Mouse (Mus musculus) liver, embryonic 13.5 days (tissue): ENCODE measurements around the gene Eaf1. TPM values are rescaled to one million over a fixed set of nuclear protein-coding genes. Genes with fewer than 3 reads are reported as not detected.

Experiments used
- ATAC-seq: fragments of 200-750 bp; cut with Nextera tagmentation; 2 replicates; pipeline ENCODE4 v1.8.0; 2017; ENCODE audit warnings: low read depth, mild to moderate bottlenecking, moderate number of reproducible peaks, moderate library complexity
- DNase-seq: peaks from one replicate; pipeline ENCODE4 v3.0.0; 2022
- H3K27ac ChIP-seq: fragments of 300-500 bp; sonication (generic); 2 replicates; pipeline ENCODE4 v1.5.1; 2015; ENCODE audit warnings: moderate library complexity, mild to moderate bottlenecking, inconsistent platforms
- H3K27me3 ChIP-seq: fragments of 300-500 bp; sonication (generic); 2 replicates; pipeline ENCODE4 v1.6.1; 2015; ENCODE audit warnings: mild to moderate bottlenecking, inconsistent platforms
- H3K36me3 ChIP-seq: fragments of 300-500 bp; sonication (generic); 2 replicates; pipeline ENCODE4 v1.6.1; 2015; ENCODE audit warnings: mild to moderate bottlenecking, inconsistent platforms
- H3K4me1 ChIP-seq: fragments of 300-500 bp; sonication (generic); replicated peaks from 2 replicates; pipeline ENCODE4 v1.6.1; 2015; ENCODE audit warnings: inconsistent platforms
- H3K4me2 ChIP-seq: fragments of 300-500 bp; sonication (generic); 2 replicates; pipeline ENCODE4 v1.6.1; 2015; ENCODE audit warnings: inconsistent platforms, mild to moderate bottlenecking, moderate library complexity
- H3K4me3 ChIP-seq: fragments of 300-500 bp; sonication (generic); replicated peaks from 2 replicates; pipeline ENCODE4 v1.5.1; 2015; ENCODE audit warnings: mild to moderate bottlenecking, inconsistent platforms
- H3K9ac ChIP-seq: fragments of 300-500 bp; sonication (generic); 2 replicates; pipeline ENCODE4 v1.6.1; 2015; ENCODE audit warnings: mild to moderate bottlenecking, inconsistent platforms
- H3K9me3 ChIP-seq: fragments of 300-500 bp; sonication (generic); replicated peaks from 2 replicates; pipeline ENCODE4 v1.6.1; 2016; ENCODE audit warnings: inconsistent platforms
- WGBS: fragments of 180-500 bp; shearing (Covaris S2); methylation state at CpG from one replicate; pipeline ENCODE4 v1.1.7; 2015; ENCODE audit not compliant: insufficient replicate concordance; 5-methylcytosine and 5-hydroxymethylcytosine counted together
- polyA plus RNA-seq: library from polyadenylated mRNA; unstranded; fragments of >200 nt; fragmentation: Nextera tagmentation; extraction: Ambion mirVana; gene quantifications from 2 replicates; pipeline ENCODE4 v1.2.1, GENCODE M21; 2015

The Eaf1 gene
- polyA plus RNA-seq, 1 experiment from 2014 or later, result 24.1 TPM

DNA sequence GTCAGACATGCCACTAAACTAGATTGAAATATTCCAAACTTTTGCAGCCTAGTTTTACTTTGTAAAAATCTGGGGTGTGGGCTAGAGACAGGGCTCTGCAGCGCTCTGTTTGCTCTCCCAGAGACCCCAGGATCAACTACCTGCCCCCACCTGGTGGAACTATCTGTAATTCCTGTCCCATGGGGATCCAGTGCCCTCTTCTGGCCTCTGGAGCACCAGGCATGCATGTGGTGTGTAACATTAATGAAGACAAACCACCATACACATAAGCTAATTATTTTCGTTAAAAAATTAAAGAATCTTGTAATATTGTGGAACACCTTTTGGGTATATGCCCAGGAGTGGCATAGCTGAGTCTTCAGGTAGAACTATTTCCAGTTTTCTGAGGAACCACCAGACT lies 20.9 kb upstream of the Eaf1 start:
- WGBS, result 64% methylated on average over 2 of the region's 2 CpGs
- DNase-seq (no peak), ATAC-seq (no peak)
- H3K27ac ChIP-seq, result no peak overlapping the region
- H3K9ac ChIP-seq, result no peak overlapping the region
- peaks cover 6% of the 10 kb centered on the region; the same call in 1 of the 2 replicates for H3K36me3 ChIP-seq
- H3K4me1 ChIP-seq, result no peaks in the 10 kb centered on the region
- H3K27me3 ChIP-seq, result no peaks in the 10 kb centered on the region
- no peak overlapping the region for H3K4me2 ChIP-seq
- H3K9me3 ChIP-seq, result no peaks in the 10 kb centered on the region
- H3K4me3 ChIP-seq, result no peak overlapping the region

DNA sequence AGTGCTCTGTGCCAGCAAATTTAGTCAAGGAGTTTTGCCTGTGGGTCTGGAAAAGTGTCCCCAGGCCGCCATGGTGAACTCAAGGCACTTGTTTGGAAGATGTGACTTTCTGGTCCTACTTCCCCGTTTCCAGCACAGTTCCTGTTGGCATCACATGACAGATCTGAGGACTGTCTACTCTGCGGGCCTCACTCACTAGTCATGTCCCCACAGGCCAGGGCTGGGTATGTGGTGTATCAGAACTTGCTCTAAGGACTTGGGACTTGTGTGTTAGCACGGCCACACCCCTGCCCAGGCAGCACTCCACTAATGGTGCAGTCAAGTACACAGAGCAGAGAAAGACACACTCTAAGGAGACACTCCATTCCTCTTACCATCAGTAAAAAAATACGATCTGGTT lies 11.8 kb upstream of the Eaf1 start:
- Histone ChIP-seq H3K27ac (no peak overlapping the region), H3K36me3 (peaks cover 96% of the 10 kb centered on the region), H3K4me3 (no peak overlapping the region), H3K27me3 (no peaks in the 10 kb centered on the region), H3K9me3 (no peaks in the 10 kb centered on the region), H3K9ac (no peak overlapping the region), H3K4me1 (no peaks in the 10 kb centered on the region), H3K4me2 (no peak overlapping the region)
- no peak for ATAC-seq
- no peak for DNase-seq
- WGBS, result 68% methylated on average over 5 of the region's 5 CpGs

DNA sequence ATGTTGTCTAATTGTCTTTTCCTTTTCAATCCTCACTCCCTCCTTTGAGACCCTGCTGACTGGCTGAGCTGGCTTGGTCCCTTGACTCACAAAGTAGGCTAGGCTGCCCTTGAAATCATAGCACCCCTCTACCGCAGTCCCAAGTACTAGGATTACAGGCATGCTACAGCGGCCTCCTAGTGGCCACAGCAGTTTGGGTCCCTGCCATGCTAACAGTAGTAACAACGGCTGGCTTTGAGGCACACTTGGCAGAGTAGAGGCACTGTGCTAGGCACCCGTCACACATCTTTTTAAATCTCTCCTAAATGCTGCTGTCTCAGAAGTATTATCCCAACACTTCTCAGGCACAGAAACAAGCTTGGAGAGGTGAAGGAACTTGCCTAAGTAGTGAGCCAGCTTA lies 7.7 kb upstream of the Eaf1 start:
- Histone ChIP-seq H3K27ac (no peak overlapping the region), H3K9ac (no peak overlapping the region), H3K9me3 (no peaks in the 10 kb centered on the region), H3K4me2 (no peak overlapping the region), H3K4me3 (no peak overlapping the region), H3K4me1 (no peaks in the 10 kb centered on the region), H3K27me3 (no peaks in the 10 kb centered on the region), H3K36me3 (peaks cover 90% of the 10 kb centered on the region)
- WGBS, result 84% methylated on average over 4 of the region's 4 CpGs
- ATAC-seq (no peak), DNase-seq (no peak)

DNA sequence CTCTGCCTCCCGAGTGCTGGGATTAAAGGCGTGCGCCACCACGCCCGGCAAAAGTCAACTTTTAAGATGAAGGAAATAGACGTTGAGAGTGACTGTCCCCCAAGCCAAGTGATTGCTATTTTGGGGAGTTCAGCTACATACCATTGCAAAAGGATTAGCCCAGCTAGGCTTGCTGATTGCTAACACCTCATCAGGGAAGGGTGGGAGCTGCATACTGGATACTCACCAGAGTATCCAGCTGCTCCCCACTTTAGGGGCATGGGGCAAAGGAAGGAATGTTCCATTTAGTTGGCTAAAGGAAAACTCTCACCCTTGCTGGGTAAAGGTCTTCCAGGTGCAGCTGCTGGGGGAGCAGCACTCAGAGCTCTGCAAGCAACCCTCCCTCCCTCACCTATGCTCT lies 6.1 kb upstream of the Eaf1 start:
- Histone ChIP-seq H3K4me3 (no peak overlapping the region), H3K27ac (no peak overlapping the region), H3K36me3 (peaks cover 88% of the 10 kb centered on the region), H3K4me1 (peaks cover 7% of the 10 kb centered on the region), H3K27me3 (no peaks in the 10 kb centered on the region), H3K9me3 (no peaks in the 10 kb centered on the region), H3K4me2 (no peak overlapping the region), H3K9ac (no peak overlapping the region)
- no peak for ATAC-seq
- 86% methylated on average over 6 of the region's 6 CpGs for WGBS
- no peak for DNase-seq

GRCm38 (mm10) chr14:31493901-31494300 lies 298 bp upstream of the Eaf1 start:
- H3K27ac ChIP-seq, result peak overlapping the region; percentile 89
- H3K27me3 ChIP-seq, result no peaks in the 10 kb centered on the region
- peaks cover 56% of the 10 kb centered on the region for H3K36me3 ChIP-seq
- H3K4me1 ChIP-seq, result peaks cover 51% of the 10 kb centered on the region
- peak overlapping the region; percentile 92 for H3K9ac ChIP-seq
- H3K9me3 ChIP-seq, result no peaks in the 10 kb centered on the region
- DNase-seq (no peak), ATAC-seq (no peak)
- H3K4me2 ChIP-seq, result peak overlapping the region; percentile 84
- 23% methylated on average over 9 of the region's 9 CpGs for WGBS
- H3K4me3 ChIP-seq, result peak overlapping the region; percentile 88

GRCm38 (mm10) chr14:31494975-31495455 lies 816 bp downstream of the Eaf1 start, which contains the start of gene Mettl6:
Gene Mettl6 (minus strand): TSS chr14:31495040.
- H3K9ac ChIP-seq, result peak within 1 kb of the TSS; percentile 92
- peak within 1 kb of the TSS; percentile 84 for H3K4me2 ChIP-seq
- no peaks in the 10 kb centered on the region for H3K27me3 ChIP-seq
- H3K4me3 ChIP-seq, result peak within 1 kb of the TSS; percentile 88
- under 1% methylated on average over 49 of the region's 49 CpGs for WGBS
- DNase-seq, result peak; percentile 87
- peak within 1 kb of the TSS; percentile 89 for H3K27ac ChIP-seq
- peaks cover 56% of the 10 kb centered on the region for H3K36me3 ChIP-seq
- no peaks in the 10 kb centered on the region for H3K9me3 ChIP-seq
- ATAC-seq, result peak; percentile 89
- peaks cover 51% of the 10 kb centered on the region for H3K4me1 ChIP-seq

DNA sequence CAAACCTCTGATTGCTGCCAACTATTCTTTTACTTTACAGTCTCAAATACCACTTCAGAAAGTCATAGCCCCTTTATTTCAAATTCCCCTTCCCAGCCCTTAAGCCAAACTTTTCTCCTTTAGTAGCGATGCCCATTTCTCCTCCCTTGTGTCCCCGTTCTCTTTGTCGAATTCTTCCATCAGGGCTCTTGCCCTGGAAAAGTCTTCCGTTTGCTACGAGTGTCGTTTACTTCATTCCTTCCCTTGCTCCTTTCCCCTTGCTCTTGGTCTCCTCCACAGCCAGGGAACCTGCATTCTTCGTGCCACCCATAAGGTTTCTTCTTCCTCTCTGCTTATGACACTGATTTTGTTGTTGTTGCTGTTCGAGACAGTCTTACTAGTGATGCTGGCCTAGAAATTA lies 1.3 kb downstream of the Eaf1 start:
- peaks cover 57% of the 10 kb centered on the region for H3K36me3 ChIP-seq
- no peaks in the 10 kb centered on the region for H3K27me3 ChIP-seq
- peak overlapping the region; percentile 88 for H3K4me3 ChIP-seq
- peak overlapping the region; percentile 92 for H3K9ac ChIP-seq
- whole genome bisulfite sequencing, result 1% methylated on average over 8 of the region's 8 CpGs
- H3K4me1 ChIP-seq, result peaks cover 51% of the 10 kb centered on the region
- no peak for ATAC-seq
- no peaks in the 10 kb centered on the region for H3K9me3 ChIP-seq
- peak overlapping the region; percentile 84 for H3K4me2 ChIP-seq
- no peak for DNase-seq
- H3K27ac ChIP-seq, result peak overlapping the region; percentile 89

DNA sequence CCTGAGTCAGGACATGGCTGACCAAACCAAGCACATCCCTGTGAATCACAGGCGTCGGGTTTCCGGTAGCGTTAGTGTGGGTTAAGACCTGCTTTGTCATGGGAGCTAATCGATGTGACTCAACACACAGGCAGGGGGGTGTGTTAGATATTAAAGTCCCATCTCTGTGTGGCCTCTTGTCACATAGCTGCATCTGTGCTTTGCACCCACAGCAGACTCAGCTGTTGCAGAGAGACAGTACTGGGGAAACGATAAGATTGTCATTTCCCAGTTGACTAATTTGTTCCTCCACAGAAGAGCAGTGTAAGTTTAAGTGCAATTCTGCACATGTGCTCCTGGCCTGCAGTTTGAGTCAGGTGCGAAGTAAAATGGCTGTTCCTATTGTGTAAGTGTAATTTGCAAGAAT lies 2.0 kb downstream of the Eaf1 start:
- H3K9ac ChIP-seq, result peak overlapping the region; percentile 92
- 8% methylated on average over 7 of the region's 7 CpGs for WGBS
- H3K4me3 ChIP-seq, result peak overlapping the region; percentile 88
- DNase-seq (peak; percentile 81), ATAC-seq (peak; percentile 88)
- H3K4me2 ChIP-seq, result peak overlapping the region; percentile 84
- H3K9me3 ChIP-seq, result no peaks in the 10 kb centered on the region
- H3K27ac ChIP-seq, result peak overlapping the region; percentile 89
- peaks cover 51% of the 10 kb centered on the region for H3K4me1 ChIP-seq
- peaks cover 59% of the 10 kb centered on the region for H3K36me3 ChIP-seq
- H3K27me3 ChIP-seq, result no peaks in the 10 kb centered on the region

DNA sequence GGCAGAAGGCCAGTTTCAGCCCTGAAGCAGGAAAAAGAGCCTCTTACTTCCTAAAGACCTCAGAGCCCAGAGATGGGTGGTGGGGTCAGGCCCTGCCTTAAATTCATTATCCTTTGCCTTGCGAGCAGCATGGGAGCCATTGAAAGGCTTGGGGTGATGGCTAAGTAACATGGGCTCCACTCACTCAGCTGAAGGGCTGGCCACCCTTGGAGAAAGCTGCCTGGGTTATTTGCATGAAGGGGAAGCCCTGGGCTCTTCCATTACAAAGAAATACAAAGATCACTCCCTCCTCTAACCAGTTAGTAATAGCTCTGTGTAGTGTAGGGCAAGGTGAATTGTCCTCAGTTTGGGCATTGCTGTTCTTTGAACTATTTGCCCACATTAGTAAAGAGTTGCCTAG lies 5.3 kb downstream of the Eaf1 start:
- H3K4me2 ChIP-seq, result no peak overlapping the region
- H3K27ac ChIP-seq, result no peak overlapping the region
- 83% methylated on average over 1 of the region's 1 CpGs for WGBS
- no peak overlapping the region for H3K4me3 ChIP-seq
- H3K9me3 ChIP-seq, result no peaks in the 10 kb centered on the region
- H3K36me3 ChIP-seq, result peaks cover 71% of the 10 kb centered on the region
- H3K9ac ChIP-seq, result no peak overlapping the region
- ATAC-seq (no peak), DNase-seq (no peak)
- no peaks in the 10 kb centered on the region for H3K27me3 ChIP-seq
- peaks cover 33% of the 10 kb centered on the region for H3K4me1 ChIP-seq

DNA sequence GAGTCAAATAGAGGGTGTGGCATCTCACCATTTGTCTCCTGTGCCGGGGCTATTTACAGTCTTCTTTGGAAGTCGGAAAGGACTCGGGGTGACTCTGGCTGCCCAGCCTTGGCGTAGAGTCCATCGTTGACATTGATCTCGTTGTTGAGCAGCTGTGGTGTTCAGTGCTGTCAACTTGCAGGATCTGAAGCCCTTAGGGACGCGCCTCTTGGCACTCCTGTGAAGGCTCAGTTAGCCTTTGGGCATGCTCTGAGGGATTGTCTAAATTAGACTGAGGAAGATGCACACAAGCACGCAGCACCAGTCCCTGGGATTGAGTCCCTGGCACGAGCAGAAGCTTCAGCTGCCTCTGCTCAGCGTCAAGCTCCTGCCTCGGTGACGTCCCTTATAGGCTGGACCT lies 9.2 kb downstream of the Eaf1 start:
- Histone ChIP-seq H3K36me3 (peaks cover 97% of the 10 kb centered on the region), H3K4me3 (no peak overlapping the region)
- WGBS, result 86% methylated on average over 13 of the region's 13 CpGs

GRCm38 (mm10) chr14:31506456-31506855 lies 12.3 kb downstream of the Eaf1 start:
- Histone ChIP-seq H3K4me3 (no peak overlapping the region), H3K27ac (no peak overlapping the region), H3K9me3 (no peaks in the 10 kb centered on the region), H3K4me2 (no peak overlapping the region), H3K27me3 (no peaks in the 10 kb centered on the region), H3K36me3 (peaks cover 94% of the 10 kb centered on the region), H3K9ac (no peak overlapping the region), H3K4me1 (no peaks in the 10 kb centered on the region)
- 95% methylated on average over 6 of the region's 6 CpGs for WGBS
- no peak for DNase-seq
- ATAC-seq, result no peak

More for the DNA sequence above, 9.2 kb downstream of the Eaf1 start:
- Histone ChIP-seq H3K9ac (no peak overlapping the region), H3K4me1 (peaks cover 4% of the 10 kb centered on the region), H3K4me2 (no peak overlapping the region), H3K27ac (no peak overlapping the region), H3K27me3 (no peaks in the 10 kb centered on the region), H3K9me3 (no peaks in the 10 kb centered on the region)
- ATAC-seq (no peak), DNase-seq (no peak)

DNA sequence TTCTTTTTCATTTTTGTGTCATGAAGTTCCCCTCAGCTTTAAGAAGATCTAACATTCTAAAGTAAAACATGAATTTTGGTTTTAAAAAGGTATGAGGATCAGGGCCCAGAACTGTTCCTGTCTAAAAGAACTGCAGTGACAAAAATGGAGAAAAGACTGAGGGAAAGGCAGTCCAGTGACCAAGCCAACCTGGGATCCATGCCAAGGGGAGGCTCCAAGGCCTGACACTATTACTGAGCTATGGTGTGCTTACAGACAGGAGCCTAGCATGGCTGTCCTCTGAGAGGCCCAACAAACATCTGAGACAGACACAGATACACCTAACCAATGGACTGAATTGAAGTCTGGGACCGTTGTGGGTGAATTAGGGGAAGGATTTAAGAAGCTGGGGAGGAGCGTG lies 15.7 kb downstream of the Eaf1 start:
- no peaks in the 10 kb centered on the region for H3K9me3 ChIP-seq
- peaks cover 68% of the 10 kb centered on the region for H3K36me3 ChIP-seq
- no peak overlapping the region for H3K4me2 ChIP-seq
- no peak overlapping the region for H3K4me3 ChIP-seq
- H3K27me3 ChIP-seq, result no peaks in the 10 kb centered on the region
- H3K27ac ChIP-seq, result no peak overlapping the region
- H3K9ac ChIP-seq, result no peak overlapping the region
- H3K4me1 ChIP-seq, result no peaks in the 10 kb centered on the region
- DNase-seq (no peak), ATAC-seq (no peak)
- WGBS, result 93% methylated on average over 2 of the region's 2 CpGs
